Mouse (Mus musculus) E14TG2a.4 (cell line): ENCODE data around the gene Gm11733.

ENCODE experiments used
- CTCF ChIP-seq: conservative IDR thresholded peaks from 2 replicates; pipeline ENCODE4 v1.5.1; 2014; ENCODE audit warnings: low read length
- POU5F1 ChIP-seq: IDR thresholded peaks from 2 replicates; pipeline ENCODE4 v1.6.1; 2014; ENCODE audit warnings: low read length, borderline replicate concordance

DNA sequence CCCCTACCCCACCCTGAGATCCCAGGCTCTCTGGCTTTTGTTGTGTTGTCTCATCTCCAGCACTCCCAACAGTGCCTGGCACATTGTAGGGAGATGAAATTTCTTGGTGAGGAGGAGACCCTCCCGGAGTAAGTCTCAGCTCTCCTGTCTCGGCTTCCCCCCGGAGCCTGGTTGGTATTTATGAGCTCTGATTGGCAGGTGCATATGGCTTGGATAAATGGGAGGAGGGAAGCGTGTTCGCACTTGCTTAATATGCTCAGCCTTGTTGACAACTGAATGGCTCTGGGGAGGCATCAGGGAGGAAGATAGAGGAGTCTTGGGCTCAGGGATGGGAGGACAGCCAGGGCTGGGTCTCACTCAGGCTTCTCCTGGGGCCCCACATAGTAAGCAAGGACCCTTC lies 14.4 kb upstream of the Gm11733 start:
- TF ChIP-seq CTCF: no peak
- no peak for TF ChIP-seq POU5F1
